Mouse (Mus musculus) embryonic facial prominence, embryonic 14.5 days (tissue): Measurements from ENCODE around the gene Sema7a. TPM values are rescaled to one million over a fixed set of nuclear protein-coding genes. Genes with fewer than 3 reads are reported as not detected.

Source experiments
- ATAC-seq: fragments of 200-750 bp; cut with Nextera tagmentation; 2 replicates; pipeline ENCODE4 v1.8.0; 2017; ENCODE audit warnings: low read depth, moderate number of reproducible peaks, moderate TSS enrichment
- DNase-seq: peaks from one replicate; pipeline ENCODE4 v3.0.0-alpha.2; 2015; ENCODE audit warnings: low spot score
- H3K27ac ChIP-seq: fragments of 300-500 bp; sonication (generic); replicated peaks from 2 replicates; pipeline ENCODE4 v1.5.1; 2014; ENCODE audit warnings: low read depth, mild to moderate bottlenecking, low read length, moderate library complexity
- H3K27me3 ChIP-seq: fragments of 300-500 bp; sonication (generic); replicated peaks from 2 replicates; pipeline ENCODE4 v1.6.1; 2014; ENCODE audit warnings: low read length; ENCODE audit not compliant: control insufficient read depth, insufficient read depth
- H3K36me3 ChIP-seq: fragments of 300-500 bp; sonication (generic); 2 replicates; pipeline ENCODE4 v1.6.1; 2014; ENCODE audit warnings: low read length, mixed read lengths; ENCODE audit not compliant: control insufficient read depth, insufficient read depth
- H3K4me1 ChIP-seq: fragments of 300-500 bp; sonication (generic); 2 replicates; pipeline ENCODE4 v1.6.1; 2014; ENCODE audit warnings: antibody characterized with exemption, low read length; ENCODE audit not compliant: control insufficient read depth, insufficient read depth
- H3K4me2 ChIP-seq: fragments of 300-500 bp; sonication (generic); 2 replicates; pipeline ENCODE4 v1.6.1; 2014; ENCODE audit warnings: low read depth, mild to moderate bottlenecking, low read length, moderate library complexity, mixed read lengths
- H3K4me3 ChIP-seq: fragments of 300-500 bp; sonication (generic); 2 replicates; pipeline ENCODE4 v1.5.1; 2014; ENCODE audit warnings: low read depth, mild to moderate bottlenecking, low read length
- H3K9ac ChIP-seq: fragments of 300-500 bp; sonication (generic); 2 replicates; pipeline ENCODE4 v1.6.1; 2014; ENCODE audit warnings: low read depth, mild to moderate bottlenecking, low read length, moderate library complexity, mixed read lengths
- H3K9me3 ChIP-seq: fragments of 300-500 bp; sonication (generic); 2 replicates; pipeline ENCODE4 v1.6.1; 2016; ENCODE audit warnings: low read length; ENCODE audit not compliant: control insufficient read depth
- WGBS: fragments of 180-500 bp; shearing (Covaris S2); extraction: QIAGEN DNeasy Blood & Tissue Kit; methylation state at CpG from one replicate; pipeline ENCODE4 v1.1.7; 2014; 5-methylcytosine and 5-hydroxymethylcytosine counted together
- polyA plus RNA-seq: library from polyadenylated mRNA; unstranded; fragments of >200 nt; fragmentation: Nextera tagmentation; extraction: Ambion mirVana; gene quantifications from 2 replicates; pipeline ENCODE4 v1.2.1, GENCODE M21; 2014

Gene Sema7a
- polyA plus RNA-seq, 1 experiment from 2014 or later = 1.2 TPM

DNA sequence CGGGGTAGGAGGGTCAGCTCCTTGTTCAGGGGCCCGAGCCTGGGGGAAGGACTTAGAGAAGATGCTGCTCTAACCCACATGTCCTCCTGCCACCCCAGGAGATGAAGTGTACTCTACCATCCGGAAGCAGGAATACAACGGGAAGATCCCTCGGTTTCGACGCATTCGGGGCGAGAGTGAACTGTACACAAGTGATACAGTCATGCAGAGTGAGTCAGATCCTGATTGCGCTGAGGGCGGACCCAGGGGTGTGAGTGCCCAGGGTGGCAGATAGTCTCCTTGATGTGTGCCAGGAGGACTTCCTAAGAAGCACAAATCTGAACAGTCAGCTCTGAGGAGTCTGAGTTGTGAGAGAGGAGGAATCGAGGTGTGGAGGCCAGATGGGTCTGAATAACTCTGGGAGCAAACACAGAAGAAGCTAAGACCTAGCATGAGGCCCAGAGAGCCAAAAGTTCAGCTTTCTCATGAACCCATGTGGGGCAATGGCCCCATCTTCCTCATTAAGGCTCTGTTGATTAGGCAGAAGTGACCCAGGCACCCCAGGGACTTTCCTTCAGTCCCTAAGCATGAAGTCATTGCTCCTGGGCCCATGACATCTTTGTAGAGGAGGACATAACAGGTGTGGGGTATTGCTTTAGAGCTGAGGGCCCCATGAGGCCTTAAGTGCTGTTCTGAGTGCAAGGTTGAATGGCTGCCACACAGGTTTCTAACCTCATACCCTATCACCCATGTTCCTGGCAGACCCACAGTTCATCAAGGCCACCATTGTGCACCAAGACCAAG, 15.2 kb downstream of the Sema7a start:
- WGBS = 89% methylated on average over 12 of the region's 12 CpGs

GRCm38 (mm10) chr9:57955764-57956163, 15.9 kb downstream of the Sema7a start:
- Histone ChIP-seq H3K9me3 (no peaks in the 10 kb centered on the region), H3K27ac (no peak overlapping the region), H3K9ac (no peak overlapping the region), H3K4me2 (no peak overlapping the region), H3K4me3 (no peak overlapping the region), H3K36me3 (no peaks in the 10 kb centered on the region), H3K27me3 (no peaks in the 10 kb centered on the region), H3K4me1 (peaks cover 14% of the 10 kb centered on the region)
- WGBS = 88% methylated on average over 6 of the region's 6 CpGs
- ATAC-seq = no peak
- no peak for DNase-seq

More for the DNA sequence above, 15.2 kb downstream of the Sema7a start:
- no peak overlapping the region for H3K4me3 ChIP-seq
- no peak overlapping the region for H3K4me2 ChIP-seq
- H3K4me1 ChIP-seq = peaks cover 14% of the 10 kb centered on the region
- no peaks in the 10 kb centered on the region for H3K36me3 ChIP-seq
- H3K9me3 ChIP-seq = no peaks in the 10 kb centered on the region
- no peak for DNase-seq
- H3K9ac ChIP-seq = no peak overlapping the region
- no peak overlapping the region for H3K27ac ChIP-seq
- no peaks in the 10 kb centered on the region for H3K27me3 ChIP-seq
- ATAC-seq = peak; percentile 69

DNA sequence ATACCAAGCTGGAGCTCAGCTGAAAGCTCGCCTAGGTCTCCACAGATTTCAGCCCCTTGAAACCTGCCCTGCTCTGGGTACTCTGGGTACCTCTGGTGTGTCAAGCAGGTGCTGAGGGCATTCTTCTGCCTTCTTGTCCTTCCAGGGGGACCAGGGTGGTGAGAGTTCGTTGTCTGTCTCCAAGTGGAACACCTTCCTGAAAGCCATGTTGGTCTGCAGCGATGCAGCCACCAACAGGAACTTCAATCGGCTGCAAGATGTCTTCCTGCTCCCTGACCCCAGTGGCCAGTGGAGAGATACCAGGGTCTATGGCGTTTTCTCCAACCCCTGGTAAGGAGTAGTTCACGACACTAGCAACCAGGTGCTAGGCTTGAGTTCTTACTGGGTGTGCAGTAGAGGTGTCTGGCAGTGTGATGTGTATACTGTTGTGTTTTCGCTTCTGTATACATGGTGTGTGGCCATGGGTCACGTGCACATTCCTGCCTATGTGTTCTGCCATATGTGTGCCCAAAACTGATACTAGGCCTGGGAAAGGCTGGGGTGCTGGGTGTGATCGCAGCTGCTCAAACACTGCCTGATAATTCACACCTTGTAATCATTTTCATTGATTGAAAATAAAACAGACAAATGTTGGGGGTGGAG, 16.4 kb downstream of the Sema7a start:
- no peak overlapping the region for H3K27ac ChIP-seq
- H3K9ac ChIP-seq = no peak overlapping the region
- no peaks in the 10 kb centered on the region for H3K36me3 ChIP-seq
- no peak for DNase-seq
- 83% methylated on average over 9 of the region's 9 CpGs for WGBS
- no peaks in the 10 kb centered on the region for H3K27me3 ChIP-seq
- no peaks in the 10 kb centered on the region for H3K9me3 ChIP-seq
- no peak for ATAC-seq
- no peak overlapping the region for H3K4me2 ChIP-seq
- H3K4me3 ChIP-seq = no peak overlapping the region
- peaks cover 10% of the 10 kb centered on the region; the same call in 1 of the 2 replicates for H3K4me1 ChIP-seq

GRCm38 (mm10) chr9:57956838-57957236, 16.9 kb downstream of the Sema7a start:
- H3K9me3 ChIP-seq = no peaks in the 10 kb centered on the region
- peaks cover 4% of the 10 kb centered on the region; the same call in 1 of the 2 replicates for H3K4me1 ChIP-seq
- no peaks in the 10 kb centered on the region for H3K27me3 ChIP-seq
- no peak overlapping the region for H3K9ac ChIP-seq
- 74% methylated on average over 4 of the region's 5 CpGs for WGBS
- no peaks in the 10 kb centered on the region for H3K36me3 ChIP-seq
- H3K27ac ChIP-seq = no peak overlapping the region
- H3K4me3 ChIP-seq = no peak overlapping the region
- H3K4me2 ChIP-seq = no peak overlapping the region
- no peak for ATAC-seq
- DNase-seq = no peak

GRCm38 (mm10) chr9:57958615-57959014, 18.7 kb downstream of the Sema7a start:
- 59% methylated on average over 1 of the region's 1 CpGs for WGBS
- no peaks in the 10 kb centered on the region for H3K9me3 ChIP-seq
- ATAC-seq (no peak), DNase-seq (no peak)
- no peaks in the 10 kb centered on the region for H3K4me1 ChIP-seq
- H3K27me3 ChIP-seq = no peaks in the 10 kb centered on the region
- H3K4me2 ChIP-seq = no peak overlapping the region
- H3K4me3 ChIP-seq = no peak overlapping the region
- H3K27ac ChIP-seq = no peak overlapping the region
- H3K9ac ChIP-seq = no peak overlapping the region
- no peaks in the 10 kb centered on the region for H3K36me3 ChIP-seq

- no peaks in the 10 kb centered on the region for H3K27me3 ChIP-seq
- H3K4me2 ChIP-seq = no peak overlapping the region
- DNase-seq (no peak), ATAC-seq (no peak)
- no peaks in the 10 kb centered on the region for H3K9me3 ChIP-seq
- no peak overlapping the region for H3K9ac ChIP-seq
- 72% methylated on average over 10 of the region's 10 CpGs for WGBS
- no peak overlapping the region for H3K27ac ChIP-seq
- H3K36me3 ChIP-seq = no peaks in the 10 kb centered on the region
- H3K4me3 ChIP-seq = no peak overlapping the region
- no peaks in the 10 kb centered on the region for H3K4me1 ChIP-seq
These were observed 19.5 kb downstream of the Sema7a start for GRCm38 (mm10) chr9:57959399-57959798.

DNA sequence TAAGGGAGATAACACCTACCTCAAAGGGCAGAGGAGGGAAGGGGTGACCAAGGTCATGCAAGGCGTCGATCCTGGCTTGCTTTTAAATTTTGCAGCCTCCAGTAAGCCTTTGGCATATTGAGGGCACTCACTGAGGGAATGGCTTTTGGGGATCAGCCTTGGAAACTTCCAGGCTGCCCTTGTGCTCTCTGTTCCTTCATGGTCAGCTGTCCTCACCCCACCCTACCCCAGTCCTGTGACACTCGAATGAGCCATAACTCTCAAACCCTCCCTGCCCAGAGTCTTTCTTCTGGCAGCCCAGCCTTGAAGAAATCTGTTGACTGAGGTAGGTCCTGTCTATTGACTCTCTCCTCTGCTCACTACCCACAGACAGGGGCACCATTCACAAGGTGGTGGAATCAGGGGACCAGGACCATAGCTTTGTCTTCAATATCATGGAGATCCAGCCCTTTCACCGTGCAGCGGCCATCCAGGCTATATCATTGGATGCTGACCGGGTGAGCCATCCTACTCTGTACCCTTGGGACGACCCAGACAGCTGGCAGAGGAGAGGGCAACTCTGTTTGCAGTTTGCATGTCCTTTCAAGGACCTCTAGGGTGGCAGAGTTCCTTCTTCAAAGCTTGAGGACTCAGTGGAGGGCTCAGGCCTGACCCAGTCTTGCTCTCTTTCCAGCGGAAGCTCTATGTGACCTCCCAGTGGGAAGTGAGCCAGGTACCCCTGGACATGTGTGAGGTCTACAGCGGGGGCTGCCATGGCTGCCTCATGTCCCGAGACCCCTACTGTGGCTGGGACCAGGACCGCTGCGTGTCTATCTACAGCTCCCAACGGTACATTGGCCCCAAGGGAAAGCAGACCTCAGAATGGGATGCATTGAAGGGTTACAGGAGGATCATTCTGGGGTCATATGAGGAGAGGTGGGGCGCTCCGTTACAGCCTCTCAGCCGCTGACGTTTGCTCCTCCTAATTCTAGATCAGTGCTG, 20.3 kb downstream of the Sema7a start:
- 84% methylated on average over 17 of the region's 17 CpGs for WGBS
- no peak for ATAC-seq
- Histone ChIP-seq H3K9ac (no peak overlapping the region), H3K27me3 (no peaks in the 10 kb centered on the region), H3K27ac (no peak overlapping the region), H3K4me3 (no peak overlapping the region), H3K4me2 (no peak overlapping the region), H3K4me1 (no peaks in the 10 kb centered on the region), H3K36me3 (no peaks in the 10 kb centered on the region), H3K9me3 (no peaks in the 10 kb centered on the region)
- DNase-seq = no peak

GRCm38 (mm10) chr9:57961226-57961625, 21.3 kb downstream of the Sema7a start:
- H3K4me1 ChIP-seq = no peaks in the 10 kb centered on the region
- DNase-seq (no peak), ATAC-seq (no peak)
- H3K36me3 ChIP-seq = no peaks in the 10 kb centered on the region
- no peak overlapping the region for H3K4me2 ChIP-seq
- H3K27me3 ChIP-seq = no peaks in the 10 kb centered on the region
- no peak overlapping the region for H3K4me3 ChIP-seq
- no peak overlapping the region for H3K27ac ChIP-seq
- H3K9me3 ChIP-seq = no peaks in the 10 kb centered on the region
- no peak overlapping the region for H3K9ac ChIP-seq
- 86% methylated on average over 15 of the region's 15 CpGs for WGBS
